Mouse (Mus musculus): ENCODE measurements around the gene Ank2. TPM values are rescaled to one million over a fixed set of nuclear protein-coding genes. Genes with fewer than 3 reads are reported as not detected.
"Not testable (repeated sequence)": the region's sequence is repeated elsewhere in the genome, so short reads cannot be mapped to it uniquely, and the experiment has no call there.

Ank2 gene
- total RNA-seq, 2 experiments from 2014 or later, result 847 to 969 TPM

DNA sequence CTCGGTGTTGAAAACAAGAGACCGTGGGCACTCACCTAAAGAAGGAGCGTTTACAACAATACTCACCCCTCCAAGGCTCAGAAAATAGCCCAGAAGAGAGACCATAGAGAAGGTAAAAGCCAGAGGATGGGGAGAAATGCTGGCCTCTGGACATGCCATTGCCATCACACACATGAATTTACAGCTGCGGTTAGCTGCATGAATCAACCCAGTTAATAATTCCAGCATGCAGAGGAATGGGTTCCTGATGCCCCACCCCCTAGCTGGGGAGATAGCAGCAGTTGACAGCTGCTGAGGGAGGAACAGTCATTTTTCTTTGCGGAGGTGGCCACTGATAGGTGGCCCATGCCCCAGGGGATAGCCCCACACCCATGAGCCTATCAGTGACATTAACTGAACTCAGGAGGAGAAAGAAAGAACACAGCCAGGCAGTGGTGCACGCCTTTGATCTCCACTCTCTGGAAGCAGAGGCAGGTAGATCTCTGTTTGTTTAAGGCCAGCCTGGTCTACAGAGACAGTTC is 124.9 kb downstream of the Ank2 start:
- no peak for DNase-seq (ENCODE audit: low spot score in 2 of 2)
- intact Hi-C loops (cut with DNase I), result no loop called here

GRCm38 (mm10) chr3:127371774-127372173 is 127.4 kb downstream of the Ank2 start:
- no peak for DNase-seq (ENCODE audit: low spot score in 2 of 2)
- intact Hi-C loops (cut with DNase I), result no loop called here

- no peak for DNase-seq (ENCODE audit: low spot score in 2 of 2)
- intact Hi-C loops (cut with DNase I), result no loop called here
These were observed 129.6 kb downstream of the Ank2 start for GRCm38 (mm10) chr3:127369529-127369928.

DNA sequence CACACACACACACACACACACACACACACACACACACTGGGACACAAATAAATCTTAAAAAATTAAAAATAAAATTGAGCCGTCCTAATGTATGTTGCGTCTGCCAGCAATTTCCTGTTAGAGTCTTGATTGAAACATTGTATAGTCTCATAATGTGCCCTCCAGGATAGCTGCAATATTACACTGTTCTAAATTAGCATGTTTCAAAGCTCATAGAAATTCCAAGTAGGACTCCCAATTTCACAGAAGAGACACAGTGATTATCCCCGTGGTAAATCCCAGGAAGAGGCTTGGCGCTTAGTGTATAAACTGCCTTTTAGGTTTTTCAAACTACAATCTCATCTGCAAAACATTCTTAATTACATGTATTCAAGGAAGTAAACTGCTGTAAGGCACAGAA is 131.7 kb downstream of the Ank2 start:
- intact Hi-C loops (cut with DNase I), result no loop called here
- DNase-seq (ENCODE audit: low spot score in 2 of 2), result no peak

DNA sequence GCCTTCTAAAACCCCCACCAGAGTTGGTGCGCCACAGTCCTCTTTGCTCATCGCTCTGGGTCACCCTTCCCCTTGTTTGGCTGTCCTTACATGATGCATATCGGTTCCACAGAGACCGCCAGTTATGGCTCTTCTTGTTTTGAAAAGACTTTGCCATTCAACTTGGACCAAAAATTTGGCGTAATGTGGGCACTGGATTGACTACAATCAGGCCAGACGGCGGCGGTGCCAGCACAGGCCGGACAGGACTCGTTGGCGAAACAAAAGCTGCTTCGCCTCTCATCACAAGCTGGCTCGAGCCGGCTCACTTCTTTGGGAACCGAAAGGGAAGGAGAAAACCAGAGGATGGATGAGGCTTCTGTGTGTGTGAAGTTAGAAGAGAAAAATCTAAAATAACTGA is 135.6 kb downstream of the Ank2 start:
- intact Hi-C loops (cut with DNase I), result no loop called here
- DNase-seq (ENCODE audit: low spot score in 2 of 2), result no peak

- intact Hi-C loops (cut with DNase I), result no loop called here
- DNase-seq (ENCODE audit: low spot score in 2 of 2), result no peak
These were observed 136.3 kb downstream of the Ank2 start for GRCm38 (mm10) chr3:127362611-127363393.

- DNase-seq (ENCODE audit: low spot score in 2 of 2), result no peak
- intact Hi-C loops (cut with DNase I), result no loop called here
These were observed 137.3 kb downstream of the Ank2 start for GRCm38 (mm10) chr3:127361846-127362245.

DNA sequence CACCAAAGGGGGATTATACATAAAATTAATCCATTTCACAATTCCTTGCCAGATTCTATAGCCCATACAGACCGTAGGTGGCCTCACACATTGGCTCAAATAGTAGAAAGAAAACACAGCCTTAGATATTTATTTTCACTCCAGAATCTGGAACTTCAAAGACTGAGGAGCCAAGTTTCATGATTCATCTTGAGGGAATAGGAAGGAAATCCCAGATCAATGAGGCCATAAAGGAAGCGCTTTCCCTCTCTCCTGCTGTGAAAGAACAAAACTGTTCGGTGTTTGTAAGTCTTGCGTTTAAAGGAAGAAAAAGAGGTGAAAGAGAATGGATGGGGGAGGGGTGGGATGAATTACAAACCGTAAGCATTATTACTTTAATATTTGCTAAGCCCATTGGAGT is 137.8 kb downstream of the Ank2 start:
- intact Hi-C loops (cut with DNase I), result no loop called here
- DNase-seq (ENCODE audit: low spot score in 2 of 2), result no peak

- intact Hi-C loops (cut with DNase I), result no loop called here
- DNase-seq (ENCODE audit: low spot score in 2 of 2), result no peak
These were observed 143.9 kb downstream of the Ank2 start for GRCm38 (mm10) chr3:127355252-127355651.

GRCm38 (mm10) chr3:127350602-127351362 is 148.4 kb downstream of the Ank2 start:
- DNase-seq (ENCODE audit: low spot score in 2 of 2), result no peak
- intact Hi-C loops (cut with DNase I), result no loop called here

GRCm38 (mm10) chr3:127348926-127349325 is 150.2 kb downstream of the Ank2 start:
- intact Hi-C loops (cut with DNase I), result no loop called here
- no peak for DNase-seq (ENCODE audit: low spot score in 2 of 2)

GRCm38 (mm10) chr3:127345860-127346459 is 153.2 kb downstream of the Ank2 start:
- intact Hi-C loops (cut with DNase I), result no loop called here
- DNase-seq (ENCODE audit: low spot score in 2 of 2), result no peak

DNA sequence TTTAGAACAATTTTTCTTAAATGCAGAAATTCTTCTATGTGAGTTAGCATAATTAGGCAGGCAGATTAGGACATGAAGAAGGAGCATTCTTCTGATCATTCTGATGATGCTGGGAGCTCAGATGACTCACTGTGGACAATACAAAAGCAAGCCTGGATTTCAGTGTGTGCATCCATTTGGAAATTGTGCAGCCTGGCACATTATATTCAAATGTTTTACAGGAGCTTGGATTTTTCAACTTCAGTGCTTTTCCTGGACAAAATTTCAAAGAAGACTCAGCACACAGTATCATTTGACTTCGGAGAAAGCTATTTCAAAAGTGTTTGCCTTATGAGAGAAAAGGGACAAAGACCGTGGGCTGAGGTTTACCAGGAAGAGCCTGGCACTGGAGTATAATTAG is 157.8 kb downstream of the Ank2 start:
- intact Hi-C loops (cut with DNase I), result loop anchor here (5.0 kb wide), 1 partner anchor 66 kb away; no protein-coding TSS in a partner anchor
- DNase-seq (ENCODE audit: low spot score in 2 of 2), result no peak

- intact Hi-C loops (cut with DNase I), result no loop called here
- no peak for DNase-seq (ENCODE audit: low spot score in 2 of 2)
These were observed 164.3 kb downstream of the Ank2 start for GRCm38 (mm10) chr3:127334876-127335275.

- no peak for DNase-seq (ENCODE audit: low spot score in 2 of 2)
- intact Hi-C loops (cut with DNase I), result no loop called here
These were observed 167.6 kb downstream of the Ank2 start for GRCm38 (mm10) chr3:127331562-127331961.

DNA sequence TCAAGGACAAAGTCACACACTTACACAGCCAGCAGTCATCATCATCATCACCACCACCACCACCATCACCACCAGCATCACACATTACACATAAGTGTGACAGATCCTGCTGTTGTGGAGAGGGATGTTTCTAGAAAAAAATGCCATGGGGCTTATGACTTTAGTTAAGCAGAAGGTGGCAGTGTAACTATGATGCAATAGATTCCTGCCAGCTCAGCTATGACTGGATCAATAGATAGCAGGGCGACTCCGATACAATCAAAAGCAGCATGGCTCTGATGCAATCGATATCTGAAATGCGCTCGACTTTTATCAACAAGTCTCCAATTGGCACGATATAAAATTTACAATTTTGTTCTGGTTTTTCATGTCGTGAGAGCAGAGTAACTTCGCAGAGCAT is 172.8 kb downstream of the Ank2 start:
- no peak for DNase-seq (ENCODE audit: low spot score in 2 of 2)
- intact Hi-C loops (cut with DNase I), result loop anchor here (5.0 kb wide), 2 partner anchors 81 to 101 kb away; no protein-coding TSS in a partner anchor

DNA sequence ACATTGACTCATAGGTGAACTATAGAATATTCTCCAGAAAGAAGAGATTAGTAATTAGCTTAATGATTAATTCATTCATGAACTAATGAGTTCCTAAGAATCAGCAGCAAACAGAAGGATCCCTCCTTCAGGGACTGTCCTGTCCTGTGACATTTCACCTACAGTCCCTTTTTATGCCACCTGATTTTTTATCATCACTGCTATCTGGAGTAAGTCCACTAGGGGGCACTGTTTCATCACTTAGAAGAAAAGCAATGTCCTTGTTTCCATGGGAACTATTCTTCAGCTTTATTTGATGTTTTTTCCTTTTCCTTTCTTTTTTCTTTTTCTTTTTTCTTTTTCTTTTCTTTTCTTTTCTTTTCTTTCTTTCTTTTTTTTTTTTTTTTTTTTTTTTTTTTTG is 176.3 kb downstream of the Ank2 start:
- intact Hi-C loops (cut with DNase I), result loop anchor here (2.0 to 5.0 kb wide), 2 partner anchors 124 to 229 kb away; partner anchors contain the start of genes Larp7 and Zgrf1
- no peak for DNase-seq (ENCODE audit: low spot score in 2 of 2)

DNA sequence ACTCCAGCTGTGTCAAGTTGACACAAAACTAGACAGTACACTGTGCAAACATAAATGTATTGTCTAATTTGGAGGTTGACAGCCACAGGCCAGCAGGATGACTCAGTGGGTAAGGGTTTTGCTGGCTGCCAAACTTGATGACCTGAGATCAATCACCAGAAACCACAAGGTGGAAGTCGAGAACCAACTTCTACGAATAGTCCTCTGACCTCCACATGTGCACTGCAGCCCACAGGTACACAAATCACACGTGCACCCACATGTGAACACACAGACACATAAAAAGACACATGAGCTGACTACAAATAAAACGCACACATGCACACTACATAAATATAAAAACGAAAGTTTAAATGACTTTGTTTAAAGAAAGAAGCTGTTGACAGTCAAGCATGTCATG is 177.5 kb downstream of the Ank2 start:
- DNase-seq (ENCODE audit: low spot score in 2 of 2), result no peak
- intact Hi-C loops (cut with DNase I), result loop anchor here (2.0 to 5.0 kb wide), 2 partner anchors 125 to 231 kb away; partner anchors contain the start of genes Larp7 and Zgrf1

DNA sequence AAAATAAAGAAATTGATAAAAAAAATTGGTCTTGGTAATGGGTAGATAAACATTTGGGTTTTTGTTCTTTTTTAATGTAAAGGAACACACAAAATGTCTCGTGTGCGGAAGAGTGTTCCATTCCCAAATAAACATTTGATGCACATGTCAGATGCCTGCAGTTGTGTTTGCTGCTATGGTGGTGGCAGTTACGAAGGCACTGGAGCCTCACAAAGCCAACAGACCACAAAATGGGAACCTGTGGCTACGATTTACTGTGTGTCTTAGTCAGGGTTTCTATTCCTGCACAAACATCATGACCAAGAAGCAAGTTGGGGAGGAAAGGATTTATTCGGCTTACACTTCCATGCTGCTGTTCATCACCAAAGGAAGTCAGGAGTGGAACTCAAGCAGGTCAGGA is 178.1 kb downstream of the Ank2 start:
- DNase-seq (ENCODE audit: low spot score in 2 of 2), result not testable (repeated sequence)
- intact Hi-C loops (cut with DNase I), result loop anchor here (5.0 kb wide), 1 partner anchor 231 kb away; the partner anchor contains the start of genes Larp7 and Zgrf1

GRCm38 (mm10) chr3:127320311-127320710 is 178.8 kb downstream of the Ank2 start:
- intact Hi-C loops (cut with DNase I), result loop anchor here (5.0 kb wide), 1 partner anchor 232 kb away; the partner anchor contains the start of genes Larp7 and Zgrf1
- DNase-seq (ENCODE audit: low spot score in 2 of 2), result no peak

Measured in left cerebral cortex, postnatal 36 days (tissue).